8 mouse cellular contexts compared by ENCODE assay signal in the genomic region with DNA sequence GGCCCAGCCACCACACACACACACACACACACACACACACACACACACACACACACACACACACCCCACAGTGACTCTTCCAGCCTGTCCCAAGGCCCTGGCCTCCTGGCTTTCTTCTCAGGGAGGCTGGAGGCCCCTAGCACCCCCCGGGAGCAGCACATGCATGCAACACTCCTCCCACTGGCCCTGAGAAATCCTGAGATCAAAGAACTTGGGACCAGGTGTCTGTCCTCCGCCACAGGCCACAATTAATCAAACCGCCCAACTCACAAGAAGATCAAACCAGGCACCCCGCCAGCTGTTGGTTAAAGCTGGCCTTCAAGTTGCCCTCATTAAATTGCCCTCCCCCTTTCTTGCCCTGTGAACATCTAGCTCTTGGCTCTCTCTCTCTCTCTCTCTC.
A peak's percentile ranks its signal among the peaks of the same experiment; 100 is the strongest.
DNase-seq lines count a peak whose midpoint lies in the region; ATAC-seq and TF ChIP-seq lines count a peak whose summit lies in the region.

No protein-coding gene starts in this region.

- no peaks in the 10 kb centered on the region for H3K9me3 ChIP-seq in forebrain, embryonic 13.5 days (replicated peaks)
- no peaks in the 10 kb centered on the region for H3K9me3 ChIP-seq in liver, postnatal 0 days (ENCODE audit: low read length)

- TF ChIP-seq EP300 in liver, postnatal 0 days (IDR thresholded peaks at IDR 0.05; ENCODE audit: low read depth): no peak

- peak; percentile 63 for DNase-seq in left cerebral cortex, postnatal 4 days
- DNase-seq in left cerebral cortex, adult 2 months (ENCODE audit: extremely low spot score in 1 of 2, low spot score in 2 of 2): no peak
- DNase-seq in kidney, postnatal 36 days: peak; percentile 74 to 82
- peak; percentile 59 for DNase-seq in ovary, postnatal 14 days (ENCODE audit: low spot score)
- no peak for DNase-seq in urinary bladder, adult 18-20 months (ENCODE audit: low spot score in 2 of 2)
- DNase-seq in gastrocnemius, postnatal 4 days (ENCODE audit: low spot score in 2 of 2): no peak
- DNase-seq in liver, postnatal 0 days: no peak

- TF ChIP-seq CTCF in left cerebral cortex, adult 2 months (IDR thresholded peaks at IDR 0.05): no peak
- TF ChIP-seq CTCF in liver, postnatal 0 days (IDR thresholded peaks at IDR 0.05; ENCODE audit: low read depth): no peak

- H3K27me3 ChIP-seq in forebrain, embryonic 13.5 days: peaks cover 16% of the 10 kb centered on the region; the same call in 1 of the 2 replicates
- no peaks in the 10 kb centered on the region for H3K27me3 ChIP-seq in liver, postnatal 0 days (ENCODE audit: insufficient read depth, low read length)

- no peak overlapping the region for H3K27ac ChIP-seq in left cerebral cortex, adult 2 months
- H3K27ac ChIP-seq in forebrain, embryonic 13.5 days: no peak overlapping the region
- no peak overlapping the region for H3K27ac ChIP-seq in liver, postnatal 0 days (ENCODE audit: low read depth)

- no peak overlapping the region for H3K4me2 ChIP-seq in forebrain, embryonic 13.5 days
- H3K4me2 ChIP-seq in liver, postnatal 0 days (ENCODE audit: low read depth, low read length): no peak overlapping the region

- no peak overlapping the region for H3K4me3 ChIP-seq in left cerebral cortex, adult 2 months
- no peak overlapping the region for H3K4me3 ChIP-seq in forebrain, embryonic 13.5 days
- no peak overlapping the region for H3K4me3 ChIP-seq in liver, postnatal 0 days (ENCODE audit: low read depth, low read length)

- peaks cover 12% of the 10 kb centered on the region for H3K4me1 ChIP-seq in forebrain, embryonic 13.5 days
- H3K4me1 ChIP-seq in liver, postnatal 0 days (ENCODE audit: insufficient read depth): peaks cover 2% of the 10 kb centered on the region; the same call in 1 of the 2 replicates

- WGBS in forebrain, embryonic 13.5 days: 3% methylated on average over 4 of the region's 4 CpGs
- WGBS in liver, postnatal 0 days (ENCODE audit: insufficient replicate concordance): 41% methylated on average over 4 of the region's 4 CpGs

- no peaks in the 10 kb centered on the region for H3K36me3 ChIP-seq in forebrain, embryonic 13.5 days (ENCODE audit: poor library complexity, severe bottlenecking)
- no peaks in the 10 kb centered on the region for H3K36me3 ChIP-seq in liver, postnatal 0 days (replicated peaks; ENCODE audit: insufficient read depth, low read length)

- intact Hi-C loops in left cerebral cortex, postnatal 4 days (cut with DNase I): loop anchor here (10.0 kb wide), 1 partner anchor 142 kb away; the partner anchor contains the start of gene Zfp703
- intact Hi-C loops in left cerebral cortex, adult 2 months (cut with DNase I): no loop called here

- peak; percentile 74; the same call in 1 of the 2 replicates for ATAC-seq in forebrain, embryonic 13.5 days
- ATAC-seq in liver, postnatal 0 days: no peak

- no peak overlapping the region for H3K9ac ChIP-seq in forebrain, embryonic 13.5 days
- no peak overlapping the region for H3K9ac ChIP-seq in liver, postnatal 0 days (replicated peaks)

Comparison
In these comparisons a context has a peak if more than half of its experiments do, and no peak if none do; other contexts are left out.
1. DNase-seq: peak in left cerebral cortex, postnatal 4 days (single experiment), kidney, postnatal 36 days (2 of 2) and ovary, postnatal 14 days (single experiment); none in left cerebral cortex, adult 2 months (0 of 2), urinary bladder, adult 18-20 months (0 of 2), gastrocnemius, postnatal 4 days (0 of 2) and liver, postnatal 0 days (single experiment).